ENCODE assay signal across 16 mouse cellular contexts in the genomic region with DNA sequence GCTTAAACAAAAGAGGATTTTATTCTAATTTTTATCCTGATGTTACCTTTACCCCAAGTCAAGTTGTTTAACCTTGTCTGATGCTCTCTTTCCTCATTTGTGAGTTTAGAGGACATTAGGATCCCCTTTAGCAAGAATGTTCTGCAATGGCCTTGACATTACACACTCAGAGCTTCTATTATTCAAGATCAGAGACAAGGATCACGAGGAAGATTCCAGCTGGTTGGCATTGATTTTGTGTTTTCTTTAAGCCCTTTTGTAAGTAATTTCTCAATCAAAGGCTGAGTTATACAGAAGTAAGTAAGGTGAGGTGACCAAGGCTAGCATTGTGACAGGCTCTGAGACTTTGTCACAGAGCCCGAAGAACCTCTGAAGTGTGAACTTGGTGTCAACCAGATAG.
"Had no signal": no experiment of that assay in that cellular context is flagged by ENCODE, and none has a peak within 500 bp of the region (broad histone marks: within the 10 kb centered on the region; RNA-seq: fewer than 3 reads in every experiment).

No protein-coding gene starts in this region.

- H3K9ac ChIP-seq: neural tube, embryonic 13.5 days; neural tube, embryonic 15.5 days; stomach, embryonic 15.5 days had no signal

- H3K27ac ChIP-seq: neural tube, embryonic 13.5 days; neural tube, embryonic 15.5 days; stomach, embryonic 15.5 days; stomach, postnatal 0 days had no signal

- H3K27me3 ChIP-seq: neural tube, embryonic 13.5 days; neural tube, embryonic 15.5 days; stomach, embryonic 15.5 days had no signal

- H3K4me1 ChIP-seq: neural tube, embryonic 15.5 days; stomach, embryonic 15.5 days had no signal

- H3K9me3 ChIP-seq: neural tube, embryonic 13.5 days; neural tube, embryonic 15.5 days; stomach, embryonic 15.5 days had no signal

- H3K36me3 ChIP-seq: neural tube, embryonic 13.5 days; neural tube, embryonic 15.5 days; stomach, embryonic 15.5 days had no signal

- H3K4me3 ChIP-seq: neural tube, embryonic 13.5 days; neural tube, embryonic 15.5 days; stomach, embryonic 15.5 days had no signal

- H3K4me2 ChIP-seq: neural tube, embryonic 13.5 days; neural tube, embryonic 15.5 days; stomach, embryonic 15.5 days had no signal

- DNase-seq: retina, postnatal 1 day; right cerebral cortex, adult 18-20 months; right cerebral cortex, postnatal 14 days; right cerebral cortex, postnatal 25 days; right cerebral cortex, postnatal 4 days; spleen, adult 18-20 months; thymus, adult 18-20 months; thymus, adult 2 months; thymus, postnatal 14 days; thymus, postnatal 25 days; thymus, postnatal 36 days; thymus, postnatal 4 days had no signal
